Mouse (Mus musculus) MEL (cell line): Measurements from ENCODE around the gene Tuba4a. TPM values are rescaled to one million over a fixed set of nuclear protein-coding genes. Genes with fewer than 3 reads are reported as not detected.

Experiments used
- DNase-seq: peaks from one replicate; pipeline ENCODE4 v3.0.0; 2011; ENCODE audit warnings: low read depth, low spot score
- H3K27ac ChIP-seq: 2 replicates; pipeline ENCODE4 v1.5.1; 2012; ENCODE audit warnings: low read depth, mild to moderate bottlenecking, control low read depth, low read length, moderate library complexity; ENCODE audit not compliant: control insufficient read depth
- H3K27me3 ChIP-seq, 2 experiments: fragments of 150-350 bp in 1 of 2; sonication (generic) in 1 of 2; 2 replicates each; pipeline ENCODE4 v1.6.1; 2012; ENCODE audit warnings: low read length in 2 of 2, mild to moderate bottlenecking in 2 of 2, improper control_type of control experiment in 1 of 2, moderate library complexity in 1 of 2; ENCODE audit not compliant: insufficient read depth in 2 of 2, control insufficient read depth in 1 of 2
- H3K36me3 ChIP-seq, 2 experiments: 2 replicates each; pipeline ENCODE4 v1.6.1; 2012 to 2014; ENCODE audit warnings: low read length in 2 of 2, improper control_type of control experiment in 1 of 2, inconsistent platforms in 1 of 2, mild to moderate bottlenecking in 1 of 2; ENCODE audit not compliant: insufficient read depth in 2 of 2, control insufficient read depth in 1 of 2
- H3K4me1 ChIP-seq, 2 experiments: fragments of 150-350 bp in 1 of 2; sonication (generic) in 1 of 2; 2 replicates each; pipeline ENCODE4 v1.6.1; 2012; ENCODE audit warnings: low read length in 2 of 2, improper control_type of control experiment in 1 of 2, mild to moderate bottlenecking in 1 of 2; ENCODE audit not compliant: insufficient read depth in 2 of 2, control insufficient read depth in 1 of 2
- H3K4me3 ChIP-seq, 2 experiments: fragments of 150-350 bp in 1 of 2; sonication (generic) in 1 of 2; 2 replicates each; pipeline ENCODE4 v1.5.1; 2012; ENCODE audit warnings: low read depth in 2 of 2, low read length in 2 of 2, mild to moderate bottlenecking in 2 of 2, moderate library complexity in 2 of 2, control low read depth in 1 of 2, improper control_type of control experiment in 1 of 2; ENCODE audit not compliant: control insufficient read depth in 1 of 2, insufficient read depth in 1 of 2
- H3K79me2 ChIP-seq: 2 replicates; pipeline ENCODE4 v1.6.1; 2012; ENCODE audit warnings: mild to moderate bottlenecking, low read length, moderate library complexity; ENCODE audit not compliant: control insufficient read depth, poor library complexity, insufficient read depth
- H3K9ac ChIP-seq: 2 replicates; pipeline ENCODE4 v1.6.1; 2012; ENCODE audit warnings: low read depth, mild to moderate bottlenecking, control low read depth, low read length, moderate library complexity; ENCODE audit not compliant: control insufficient read depth, poor library complexity, severe bottlenecking
- H3K9me3 ChIP-seq: fragments of 150-350 bp; sonication (generic); replicated peaks from 2 replicates; pipeline ENCODE4 v1.6.1; 2012; ENCODE audit warnings: mild to moderate bottlenecking, low read length, improper control_type of control experiment, moderate library complexity; ENCODE audit not compliant: insufficient read depth
- CHD1 ChIP-seq: IDR thresholded peaks from 2 replicates; pipeline ENCODE4 v1.6.1; 2012; ENCODE audit warnings: low read depth, mild to moderate bottlenecking, inconsistent platforms, low read length, improper control_type of control experiment
- MAFK ChIP-seq: IDR thresholded peaks from 2 replicates; pipeline ENCODE4 v1.6.1; 2011; ENCODE audit warnings: low read depth, mild to moderate bottlenecking, low read length, improper control_type of control experiment, borderline replicate concordance
- MAX ChIP-seq: IDR thresholded peaks from 2 replicates; pipeline ENCODE4 v1.6.1; 2011; ENCODE audit warnings: low read length, improper control_type of control experiment
- MEF2A ChIP-seq: IDR thresholded peaks from 2 replicates; pipeline ENCODE4 v1.6.1; 2014; ENCODE audit warnings: low read depth, mild to moderate bottlenecking, inconsistent platforms, low read length, improper control_type of control experiment; ENCODE audit not compliant: poor library complexity, insufficient replicate concordance, severe bottlenecking; ENCODE audit errors: extremely low read depth
- MXI1 ChIP-seq: IDR thresholded peaks from 2 replicates; pipeline ENCODE4 v1.6.1; 2011; ENCODE audit warnings: mild to moderate bottlenecking, low read depth, low read length, improper control_type of control experiment
- MYC ChIP-seq: IDR thresholded peaks from 2 replicates; pipeline ENCODE4 v1.6.1; 2011; ENCODE audit warnings: low read depth, mild to moderate bottlenecking, low read length, improper control_type of control experiment, moderate library complexity
- POLR2AphosphoS2 ChIP-seq: IDR thresholded peaks from 2 replicates; pipeline ENCODE4 v1.6.1; 2011; ENCODE audit warnings: low read length, improper control_type of control experiment
- POLR2AphosphoS5 ChIP-seq: IDR thresholded peaks from 2 replicates; pipeline ENCODE4 v1.6.1; 2012; ENCODE audit warnings: low read depth, borderline replicate concordance, mild to moderate bottlenecking, inconsistent platforms, low read length, moderate library complexity, mixed read lengths
- TBP ChIP-seq: IDR thresholded peaks from 2 replicates; pipeline ENCODE4 v1.8.0; 2011; ENCODE audit warnings: low read depth, low read length, improper control_type of control experiment
- UBTF ChIP-seq: IDR thresholded peaks from 2 replicates; pipeline ENCODE4 v1.6.1; 2012; ENCODE audit warnings: low read depth, mild to moderate bottlenecking, inconsistent platforms, low read length, improper control_type of control experiment, moderate library complexity, borderline replicate concordance; ENCODE audit not compliant: insufficient read depth
- USF1 ChIP-seq: IDR thresholded peaks from 2 replicates; pipeline ENCODE4 v1.6.1; 2014; ENCODE audit warnings: low read depth, mild to moderate bottlenecking, inconsistent platforms, low read length, improper control_type of control experiment, moderate library complexity
- polyA plus RNA-seq, 2 experiments: library from polyadenylated mRNA; stranded (reverse) in 1 of 2; unstranded in 1 of 2; fragments of >175 nt in 1 of 2; fragments of >200 nt in 1 of 2; gene quantifications; 2 replicates each; pipeline versions ENCODE4 v1.2.1 to v1.2.4; 2012; ENCODE audit warnings: low replicate concordance in 2 of 2, low read depth in 1 of 2; ENCODE audit not compliant: insufficient read length in 2 of 2, insufficient read depth in 1 of 2, missing spikeins in 1 of 2
- total RNA-seq: library from RNA; depleted of rRNA; stranded (reverse); fragments of 300-350 nt; gene quantifications from 2 replicates; pipeline ENCODE4 v1.2.3, GENCODE M21; 2012

The Tuba4a gene
- total and polyA plus RNA-seq, 3 experiments, result 385 to 439 TPM; not detected in 1

GRCm38 (mm10) chr1:75212542-75212941 lies 7.1 kb downstream of the Tuba4a start:
- Histone ChIP-seq H3K9ac (peak overlapping the region; percentile 22), H3K4me3 (peak overlapping the region in 1 of 2 experiments; percentile 5; a peak in 1 of 4 replicates), H3K36me3 (peaks cover 15 to 63% of the 10 kb centered on the region in 2 experiments), H3K79me2 (peaks cover 70% of the 10 kb centered on the region), H3K27ac (peak overlapping the region; percentile 25), H3K27me3 (no peaks in the 10 kb centered on the region), H3K9me3 (no peaks in the 10 kb centered on the region), H3K4me1 (peaks cover 6 to 56% of the 10 kb centered on the region in 2 experiments; a peak in 3 of 4 replicates)
- peak; percentile 15 for DNase-seq
- TF ChIP-seq MEF2A (no peak), UBTF (no peak), MAFK (no peak), MAX (no peak), POLR2AphosphoS2 (0 out of 2 replicates have a peak, but pooled peaks have one; percentile 7)

- Histone ChIP-seq H3K27me3 (no peaks in the 10 kb centered on the region), H3K4me3 (peak overlapping the region; percentile 50 to 89), H3K9ac (peak overlapping the region; percentile 82), H3K79me2 (peaks cover 60% of the 10 kb centered on the region), H3K4me1 (peaks cover 2 to 51% of the 10 kb centered on the region in 2 experiments; a peak in 3 of 4 replicates), H3K36me3 (peaks cover 11 to 54% of the 10 kb centered on the region in 2 experiments; a peak in 3 of 4 replicates), H3K27ac (peak overlapping the region; percentile 55), H3K9me3 (no peaks in the 10 kb centered on the region)
- DNase-seq, result peak; percentile 31
- TF ChIP-seq USF1 (no peak), CHD1 (0 out of 2 replicates have a peak, but pooled peaks have one; percentile 30), MXI1 (no peak), MYC (no peak), TBP (no peak), POLR2AphosphoS5 (no peak)
These were observed 8.4 kb downstream of the Tuba4a start for GRCm38 (mm10) chr1:75211141-75211708.
